Mouse (Mus musculus) hindbrain, embryonic 15.5 days (tissue): ENCODE measurements around the gene Map2k5. TPM values are rescaled to one million over a fixed set of nuclear protein-coding genes. Genes with fewer than 3 reads are reported as not detected.
A peak's percentile ranks its signal among the peaks of the same experiment; 100 is the strongest.

Experiments used
- ATAC-seq: fragments of 200-750 bp; cut with Nextera tagmentation; 2 replicates; pipeline ENCODE4 v1.8.0; 2017; ENCODE audit warnings: low read depth, moderate number of reproducible peaks, moderate TSS enrichment; ENCODE audit not compliant: low FRiP score
- H3K27ac ChIP-seq: fragments of 300-500 bp; sonication (generic); replicated peaks from 2 replicates; pipeline ENCODE4 v1.5.1; 2015; ENCODE audit warnings: mild to moderate bottlenecking, inconsistent platforms
- H3K27me3 ChIP-seq: fragments of 300-500 bp; sonication (generic); 2 replicates; pipeline ENCODE4 v1.6.1; 2015; ENCODE audit warnings: control low read depth, inconsistent platforms
- H3K36me3 ChIP-seq: fragments of 300-500 bp; sonication (generic); 2 replicates; pipeline ENCODE4 v1.6.1; 2015; ENCODE audit warnings: control low read depth, inconsistent platforms
- H3K4me1 ChIP-seq: fragments of 300-500 bp; sonication (generic); replicated peaks from 2 replicates; pipeline ENCODE4 v1.6.1; 2015; ENCODE audit warnings: control low read depth, inconsistent platforms
- H3K4me2 ChIP-seq: fragments of 300-500 bp; sonication (generic); 2 replicates; pipeline ENCODE4 v1.6.1; 2015; ENCODE audit warnings: moderate library complexity, mild to moderate bottlenecking, inconsistent platforms
- H3K4me3 ChIP-seq: fragments of 300-500 bp; sonication (generic); 2 replicates; pipeline ENCODE4 v1.5.1; 2015; ENCODE audit warnings: mild to moderate bottlenecking, inconsistent platforms
- H3K9ac ChIP-seq: fragments of 300-500 bp; sonication (generic); 2 replicates; pipeline ENCODE4 v1.6.1; 2015; ENCODE audit warnings: inconsistent platforms
- H3K9me3 ChIP-seq: fragments of 300-500 bp; sonication (generic); 2 replicates; pipeline ENCODE4 v1.6.1; 2016; ENCODE audit warnings: control low read depth, inconsistent platforms
- WGBS: fragments of 180-500 bp; shearing (Covaris S2); methylation state at CpG from one replicate; pipeline ENCODE4 v1.1.7; 2015; 5-methylcytosine and 5-hydroxymethylcytosine counted together
- polyA plus RNA-seq: library from polyadenylated mRNA; unstranded; fragments of >200 nt; fragmentation: Nextera tagmentation; extraction: Ambion mirVana; gene quantifications from 2 replicates; pipeline ENCODE4 v1.2.1, GENCODE M21; 2015

The Map2k5 gene
- polyA plus RNA-seq, 1 experiment from 2014 or later, result 35.1 TPM

DNA sequence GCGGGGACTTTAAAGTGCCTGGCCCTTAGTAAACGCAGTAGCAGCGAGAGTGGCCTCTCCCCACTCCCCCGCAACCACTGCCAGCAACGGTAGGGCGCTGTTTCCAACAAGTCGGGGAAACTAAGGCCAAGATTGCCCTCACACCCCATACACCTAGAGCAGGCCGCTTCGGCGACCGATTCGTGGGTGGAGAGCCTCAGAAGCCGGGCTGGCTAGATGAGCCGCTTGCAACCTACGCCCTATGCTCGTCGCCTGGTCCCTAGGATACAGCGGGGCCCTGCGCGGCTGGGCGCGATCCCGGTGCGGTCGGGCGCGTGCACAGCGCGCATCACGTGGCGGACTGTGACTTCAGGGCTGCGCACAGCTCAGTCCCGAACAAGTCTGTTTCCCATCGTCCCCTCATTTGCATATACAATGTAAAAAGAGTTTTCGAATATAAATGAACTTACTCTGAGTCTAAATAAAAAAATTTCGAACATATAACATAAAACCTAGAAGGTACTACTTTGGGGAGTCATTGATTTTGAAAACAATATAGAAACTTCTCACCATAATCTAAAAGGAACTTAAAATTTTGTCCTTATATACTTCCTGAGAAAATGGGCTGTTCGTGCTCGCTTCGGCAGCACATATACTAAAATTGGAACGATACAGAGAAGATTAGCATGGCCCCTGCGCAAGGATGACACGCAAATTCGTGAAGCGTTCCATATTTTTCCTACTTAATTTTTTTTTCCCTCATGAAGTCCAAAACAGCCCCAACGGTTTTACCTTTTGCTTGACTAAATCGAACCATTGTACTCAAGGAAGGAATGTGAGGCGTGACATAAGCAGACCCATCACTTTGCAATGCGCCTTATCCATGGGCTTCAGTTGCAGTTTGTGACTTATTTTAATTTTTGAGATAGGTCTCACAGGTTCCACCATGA lies 244.8 kb downstream of the Map2k5 start:
- peaks cover 36% of the 10 kb centered on the region for H3K27me3 ChIP-seq
- ATAC-seq, result peak; percentile 98

DNA sequence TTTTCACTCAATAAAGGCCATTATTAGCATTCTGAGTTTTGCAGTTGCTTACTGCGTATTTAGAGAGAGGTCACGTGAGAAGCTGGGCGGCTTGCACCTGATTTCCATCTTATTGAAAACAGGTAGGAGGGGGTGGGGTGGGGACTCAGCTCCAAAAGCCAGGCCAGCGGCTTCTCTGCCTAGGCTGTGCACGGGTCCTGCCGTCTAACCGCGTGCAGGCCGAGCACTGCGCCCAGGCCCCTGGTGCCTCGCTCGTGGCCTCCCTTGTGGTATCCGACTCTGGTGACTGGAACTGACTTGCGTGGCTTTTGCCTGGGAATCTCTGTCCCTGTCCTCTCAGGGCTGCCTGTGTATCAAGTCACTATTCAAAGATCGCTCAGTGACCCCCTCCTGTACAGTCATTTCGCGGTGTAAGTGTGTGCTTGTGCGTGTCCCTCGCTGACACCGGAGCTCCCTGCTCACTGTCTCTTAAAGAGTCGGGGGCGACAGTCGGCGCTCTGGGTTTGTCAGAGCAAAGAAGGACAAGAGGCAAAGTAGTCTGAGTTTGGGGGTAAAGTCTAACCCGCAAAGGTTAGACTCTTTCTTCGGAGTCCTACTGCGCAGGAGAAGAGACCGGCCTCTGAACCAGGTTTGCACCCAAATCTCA lies 245.6 kb downstream of the Map2k5 start:
- H3K9ac ChIP-seq, result peak overlapping the region; percentile 52
- H3K9me3 ChIP-seq, result no peaks in the 10 kb centered on the region
- 1% methylated on average over 28 of the region's 28 CpGs for WGBS
- H3K36me3 ChIP-seq, result no peaks in the 10 kb centered on the region
- H3K27ac ChIP-seq, result peak overlapping the region; percentile 87
- peak overlapping the region; percentile 69 for H3K4me2 ChIP-seq
- H3K4me3 ChIP-seq, result peak overlapping the region; percentile 52
- H3K4me1 ChIP-seq, result peaks cover 44% of the 10 kb centered on the region
- ATAC-seq, result peak; percentile 29
- peaks cover 27% of the 10 kb centered on the region for H3K27me3 ChIP-seq

More for the DNA sequence above, 244.8 kb downstream of the Map2k5 start:
- H3K27ac ChIP-seq, result peak overlapping the region; percentile 87
- H3K9ac ChIP-seq, result peak overlapping the region; percentile 52
- WGBS, result under 1% methylated on average over 48 of the region's 48 CpGs
- peak overlapping the region; percentile 69 for H3K4me2 ChIP-seq
- H3K4me3 ChIP-seq, result peak overlapping the region; percentile 52
- no peaks in the 10 kb centered on the region for H3K36me3 ChIP-seq
- no peaks in the 10 kb centered on the region for H3K9me3 ChIP-seq
- H3K4me1 ChIP-seq, result peaks cover 48% of the 10 kb centered on the region

- H3K9ac ChIP-seq, result no peak overlapping the region
- no peak overlapping the region for H3K4me3 ChIP-seq
- H3K4me1 ChIP-seq, result peaks cover 23% of the 10 kb centered on the region
- ATAC-seq, result no peak
- 85% methylated on average over 8 of the region's 8 CpGs for WGBS
- H3K9me3 ChIP-seq, result no peaks in the 10 kb centered on the region
- peaks cover 8% of the 10 kb centered on the region for H3K27me3 ChIP-seq
- no peak overlapping the region for H3K27ac ChIP-seq
- H3K36me3 ChIP-seq, result no peaks in the 10 kb centered on the region
- H3K4me2 ChIP-seq, result no peak overlapping the region
These were observed 248.1 kb downstream of the Map2k5 start for GRCm38 (mm10) chr9:63129641-63130041.

DNA sequence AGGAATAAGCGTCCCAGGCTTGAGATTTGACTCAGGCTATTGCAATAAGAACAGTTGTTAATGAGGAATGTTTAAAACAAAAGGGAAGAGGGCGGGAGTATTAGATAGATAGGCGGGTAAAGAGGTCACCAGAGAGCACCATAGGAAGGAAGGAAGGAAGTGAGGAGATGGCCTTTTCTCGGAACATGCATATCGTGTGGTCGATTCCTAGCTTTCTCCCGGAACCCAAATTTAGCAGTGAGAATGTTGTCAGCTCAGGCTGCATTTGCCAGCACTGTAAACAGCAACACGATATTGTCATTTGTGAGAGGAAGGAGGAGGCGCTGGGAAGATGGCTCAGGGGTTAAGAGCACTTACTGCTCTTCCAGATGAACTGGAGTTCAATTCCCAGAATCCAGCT lies 253.2 kb downstream of the Map2k5 start:
- no peaks in the 10 kb centered on the region for H3K36me3 ChIP-seq
- H3K27me3 ChIP-seq, result no peaks in the 10 kb centered on the region
- H3K9me3 ChIP-seq, result no peaks in the 10 kb centered on the region
- H3K4me3 ChIP-seq, result no peak overlapping the region
- no peak overlapping the region for H3K4me2 ChIP-seq
- H3K4me1 ChIP-seq, result 0 out of 2 replicates have a peak, but pooled peaks cover 6% of the 10 kb centered on the region
- no peak overlapping the region for H3K27ac ChIP-seq
- 52% methylated on average over 9 of the region's 9 CpGs for WGBS
- no peak overlapping the region for H3K9ac ChIP-seq
- ATAC-seq, result no peak

- Histone ChIP-seq H3K9ac (peak overlapping the region; percentile 55), H3K4me1 (0 out of 2 replicates have a peak, but pooled peaks cover 6% of the 10 kb centered on the region), H3K27ac (peak overlapping the region; percentile 63), H3K4me2 (peak overlapping the region; percentile 96), H3K27me3 (no peaks in the 10 kb centered on the region), H3K36me3 (no peaks in the 10 kb centered on the region), H3K4me3 (peak overlapping the region; percentile 48), H3K9me3 (no peaks in the 10 kb centered on the region)
- WGBS, result 7% methylated on average over 30 of the region's 30 CpGs
- ATAC-seq, result peak; percentile 93
These were observed 254.0 kb downstream of the Map2k5 start for GRCm38 (mm10) chr9:63123451-63124438.

- no peaks in the 10 kb centered on the region for H3K36me3 ChIP-seq
- H3K27me3 ChIP-seq, result no peaks in the 10 kb centered on the region
- H3K9ac ChIP-seq, result no peak overlapping the region
- WGBS, result 47% methylated on average over 8 of the region's 8 CpGs
- no peak overlapping the region for H3K4me2 ChIP-seq
- H3K27ac ChIP-seq, result no peak overlapping the region
- H3K4me1 ChIP-seq, result 0 out of 2 replicates have a peak, but pooled peaks cover 6% of the 10 kb centered on the region
- H3K4me3 ChIP-seq, result no peak overlapping the region
- H3K9me3 ChIP-seq, result no peaks in the 10 kb centered on the region
- ATAC-seq, result no peak
These were observed 255.4 kb downstream of the Map2k5 start for GRCm38 (mm10) chr9:63122161-63122833.

GRCm38 (mm10) chr9:63118385-63118784 lies 259.3 kb downstream of the Map2k5 start:
- Histone ChIP-seq H3K4me1 (no peaks in the 10 kb centered on the region), H3K4me3 (no peak overlapping the region), H3K9ac (no peak overlapping the region), H3K4me2 (no peak overlapping the region), H3K27ac (no peak overlapping the region), H3K36me3 (no peaks in the 10 kb centered on the region), H3K27me3 (no peaks in the 10 kb centered on the region), H3K9me3 (no peaks in the 10 kb centered on the region)
- ATAC-seq, result no peak
- 60% methylated on average over 5 of the region's 5 CpGs for WGBS

Other genes with a start within 250 kb of the Map2k5 start
- 15.0 and 20.5 TPM in 2 replicates for gene Skor1, start 228.9 kb downstream of the Map2k5 start, polyA plus RNA-seq
- 70.0 and 70.2 TPM in 2 replicates for gene 2300009A05Rik, start 21.3 kb upstream of the Map2k5 start, polyA plus RNA-seq
- gene Iqch, start 224.6 kb upstream of the Map2k5 start, polyA plus RNA-seq, result 0.13 and 0.22 TPM in 2 replicates
- gene Aagab, start 224.8 kb upstream of the Map2k5 start, polyA plus RNA-seq, result 61.5 and 64.0 TPM in 2 replicates